Mouse (Mus musculus): ENCODE data around the gene Jchain. TPM values are rescaled to one million over a fixed set of nuclear protein-coding genes. Genes with fewer than 3 reads are reported as not detected.

The Jchain gene
- 1,623 TPM for polyA plus RNA-seq (2014; fragmentation: Illumina TruSeq; extraction: RNeasy Lipid Tissue Mini Kit (QIAGEN cat#74804); ENCODE audit: low replicate concordance)

DNA sequence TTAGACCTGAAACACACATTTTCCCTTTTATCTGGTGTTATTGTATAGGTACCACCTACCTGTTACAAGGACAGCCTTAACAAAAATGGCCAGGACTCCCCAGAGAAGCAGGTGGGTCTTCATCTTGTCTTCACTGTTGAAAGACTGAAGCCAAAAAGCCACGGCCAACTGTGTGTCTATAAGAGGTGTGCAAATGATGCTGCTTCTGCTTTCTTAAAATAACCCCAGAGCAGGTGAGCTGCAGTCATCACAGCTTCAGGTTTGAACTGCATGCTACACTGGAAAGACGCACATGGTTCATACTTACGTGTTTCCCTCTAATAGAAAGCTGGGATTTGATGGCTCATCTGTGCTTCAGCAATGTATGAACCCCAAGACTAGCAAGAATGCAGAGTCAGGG lies at the start of gene Jchain:
Jchain (minus strand) TSS at position 235 of the 400 bp plus-strand sequence.

DNA sequence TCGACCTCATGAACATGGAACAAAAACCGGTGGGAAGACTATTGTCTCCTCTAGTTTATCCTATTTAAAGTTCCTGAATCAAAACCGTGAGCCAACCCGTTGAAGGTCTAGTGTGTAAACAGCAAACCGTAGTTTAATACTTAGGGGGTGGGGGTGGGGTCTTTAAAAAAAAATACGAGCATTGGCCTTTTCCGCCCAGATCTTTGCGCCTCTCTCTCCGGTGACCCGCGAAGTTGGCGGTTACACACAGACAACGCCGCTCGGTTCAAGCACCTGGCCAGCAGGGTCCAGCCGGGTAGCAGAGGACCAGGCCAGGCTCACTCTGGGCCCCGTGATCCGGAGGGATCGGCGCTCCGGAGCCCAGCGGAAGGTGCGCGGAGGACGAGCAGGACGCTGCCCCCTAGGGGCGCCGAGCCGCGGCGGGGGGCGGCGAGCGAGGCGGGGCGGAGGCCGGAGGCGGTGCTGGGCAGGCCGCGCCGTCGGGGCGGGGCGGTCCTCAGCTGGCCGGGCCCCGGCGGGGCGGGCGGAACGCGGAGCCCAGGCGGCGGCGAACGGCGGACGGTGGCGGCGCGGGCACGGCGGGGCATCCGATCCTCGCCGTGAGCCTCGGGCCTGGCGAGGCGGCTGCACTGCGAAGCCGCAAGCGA lies 36.9 kb upstream of the Jchain start, which contains the start of gene Rufy3:
Rufy3 (plus strand) TSS at position 540 of the 647 bp plus-strand sequence.

DNA sequence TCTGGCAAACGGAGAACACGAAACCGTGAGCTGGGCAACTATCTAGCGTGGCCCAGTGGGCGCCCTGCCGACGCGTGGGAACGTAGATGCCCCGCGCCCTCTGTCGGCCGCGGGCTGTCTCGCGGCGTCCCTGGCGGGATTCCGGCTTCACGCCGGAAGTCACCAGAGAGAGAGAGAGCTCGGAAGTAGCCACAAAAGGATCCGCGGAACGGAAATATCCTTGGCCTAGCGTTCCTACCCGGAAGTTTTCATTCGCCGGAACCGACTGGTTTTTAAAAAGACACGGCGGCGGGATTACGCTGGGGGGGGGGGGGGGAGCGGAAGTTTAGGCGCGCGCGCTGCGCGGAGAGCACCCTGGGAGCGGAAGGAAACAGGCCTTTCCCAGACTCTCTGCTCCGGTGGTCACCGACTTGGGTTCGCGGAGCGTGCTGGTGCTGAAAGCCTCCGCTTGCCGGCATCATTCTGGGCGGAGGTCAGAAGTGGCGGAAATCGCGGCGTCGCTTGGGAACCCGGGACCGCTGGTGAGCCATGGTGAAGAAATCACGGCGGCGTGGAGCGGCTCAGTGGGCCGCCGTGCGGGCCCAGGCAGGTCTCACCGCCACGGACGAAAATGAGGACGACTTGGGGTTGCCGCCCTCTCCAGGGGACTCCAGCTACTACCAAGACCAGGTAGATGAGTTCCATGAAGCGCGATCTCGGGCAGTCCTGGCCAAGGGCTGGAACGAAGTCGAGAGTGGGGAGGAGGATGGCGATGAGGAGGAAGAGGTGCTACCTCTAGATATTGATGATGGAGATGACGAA lies 26.6 kb upstream of the Jchain start, which contains the start of gene Utp3:
Utp3 (plus strand) TSS at position 377 of the 801 bp plus-strand sequence.

DNA sequence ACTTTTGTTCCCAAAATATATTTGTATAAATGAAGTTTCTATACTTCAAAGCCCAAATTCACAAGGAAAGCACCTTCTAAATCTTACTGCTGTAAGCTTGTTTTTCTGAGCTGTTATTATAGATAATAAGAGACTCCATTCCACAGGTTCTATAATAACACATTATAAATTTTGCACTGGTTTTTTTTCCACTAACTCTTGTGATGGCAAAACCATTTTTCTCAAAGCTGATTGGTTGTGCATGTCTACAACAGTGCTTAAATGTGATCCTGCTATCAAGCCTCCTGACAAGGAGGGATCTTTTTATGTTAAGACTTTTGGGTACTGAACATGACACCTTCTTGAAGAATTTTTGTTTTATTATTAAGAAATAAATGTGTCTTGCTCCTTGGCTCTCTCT lies 40.0 kb downstream of the Jchain start, which contains the start of gene Enam:
Enam (plus strand) TSS at position 301 of the 400 bp plus-strand sequence.

Other genes with a start within 250 kb of the Jchain start
- gene Prol1, start 210.6 kb downstream of the Jchain start, polyA plus RNA-seq (2014; fragmentation: Illumina TruSeq; extraction: RNeasy Lipid Tissue Mini Kit (QIAGEN cat#74804); ENCODE audit: low replicate concordance) = not detected
- not detected for gene Amtn, start 151.8 kb downstream of the Jchain start, polyA plus RNA-seq (2014; fragmentation: Illumina TruSeq; extraction: RNeasy Lipid Tissue Mini Kit (QIAGEN cat#74804); ENCODE audit: low replicate concordance)
- not detected for gene Ambn, start 71.9 kb downstream of the Jchain start, polyA plus RNA-seq (2014; fragmentation: Illumina TruSeq; extraction: RNeasy Lipid Tissue Mini Kit (QIAGEN cat#74804); ENCODE audit: low replicate concordance)
- 0.07 TPM for gene Enam, start 39.9 kb downstream of the Jchain start, polyA plus RNA-seq (2014; fragmentation: Illumina TruSeq; extraction: RNeasy Lipid Tissue Mini Kit (QIAGEN cat#74804); ENCODE audit: low replicate concordance)
- 48.4 TPM for gene Utp3, start 26.6 kb upstream of the Jchain start, polyA plus RNA-seq (2014; fragmentation: Illumina TruSeq; extraction: RNeasy Lipid Tissue Mini Kit (QIAGEN cat#74804); ENCODE audit: low replicate concordance)
- gene Rufy3, start 37.1 kb upstream of the Jchain start, polyA plus RNA-seq (2014; fragmentation: Illumina TruSeq; extraction: RNeasy Lipid Tissue Mini Kit (QIAGEN cat#74804); ENCODE audit: low replicate concordance) = 71.3 TPM
- 176 TPM for gene Grsf1, start 148.3 kb upstream of the Jchain start, polyA plus RNA-seq (2014; fragmentation: Illumina TruSeq; extraction: RNeasy Lipid Tissue Mini Kit (QIAGEN cat#74804); ENCODE audit: low replicate concordance)
- gene Mob1b, start 193.0 kb upstream of the Jchain start, polyA plus RNA-seq (2014; fragmentation: Illumina TruSeq; extraction: RNeasy Lipid Tissue Mini Kit (QIAGEN cat#74804); ENCODE audit: low replicate concordance) = 105 TPM
- 25.4 TPM for gene Dck, start 237.1 kb upstream of the Jchain start, polyA plus RNA-seq (2014; fragmentation: Illumina TruSeq; extraction: RNeasy Lipid Tissue Mini Kit (QIAGEN cat#74804); ENCODE audit: low replicate concordance)

All from small intestine, adult 10 weeks (tissue).